Mouse (Mus musculus) CH12.LX (cell line): ENCODE results near the gene Zfp318. TPM values are rescaled to one million over a fixed set of nuclear protein-coding genes. Genes with fewer than 3 reads are reported as not detected.

Experiments
- DNase-seq: peaks from one replicate; pipeline ENCODE4 v3.0.0-alpha.2; 2013; ENCODE audit errors: extremely low read depth
- H3K27ac ChIP-seq: 2 replicates; pipeline ENCODE4 v1.5.1; 2012; ENCODE audit warnings: low read depth, mild to moderate bottlenecking, control low read depth, moderate library complexity; ENCODE audit not compliant: insufficient read depth
- H3K27me3 ChIP-seq: replicated peaks from 2 replicates; pipeline ENCODE3; 2012; ENCODE audit warnings: inconsistent platforms
- H3K36me3 ChIP-seq, 2 experiments: replicated peaks in 1 of 2; 2 replicates each; pipeline versions ENCODE3 to v1.6.1; 2012; ENCODE audit warnings: inconsistent platforms in 1 of 2, low read length in 1 of 2, mild to moderate bottlenecking in 1 of 2, mixed read lengths in 1 of 2, moderate library complexity in 1 of 2; ENCODE audit not compliant: control insufficient read depth in 1 of 2, insufficient read depth in 1 of 2
- H3K4me1 ChIP-seq, 2 experiments: 2 replicates each; pipeline ENCODE4 v1.6.1; 2012; ENCODE audit warnings: inconsistent platforms in 1 of 2, moderate library complexity in 1 of 2; ENCODE audit not compliant: insufficient read depth in 2 of 2, control insufficient read depth in 1 of 2
- H3K4me2 ChIP-seq: 2 replicates; pipeline ENCODE4 v1.6.1; 2012; ENCODE audit warnings: low read depth, mild to moderate bottlenecking, control low read depth; ENCODE audit not compliant: poor library complexity, insufficient read depth, severe bottlenecking
- H3K4me3 ChIP-seq, 3 experiments: fragments of 150-350 bp in 1 of 3; sonication (generic) in 1 of 3; replicated peaks in 1 of 3; 2 replicates each; pipeline versions ENCODE3 to v1.5.1; 2011 to 2012; ENCODE audit warnings: low read depth in 2 of 3, low read length in 2 of 3, mild to moderate bottlenecking in 2 of 3, moderate library complexity in 2 of 3, control low read depth in 1 of 3, improper control_type of control experiment in 1 of 3, inconsistent platforms in 1 of 3, mixed read lengths in 1 of 3; ENCODE audit not compliant: poor library complexity in 1 of 3
- H3K79me2 ChIP-seq: replicated peaks from 2 replicates; pipeline ENCODE4 v1.6.1; 2012; ENCODE audit warnings: mild to moderate bottlenecking, moderate library complexity; ENCODE audit not compliant: control insufficient read depth, poor library complexity, insufficient read depth, severe bottlenecking; ENCODE audit errors: extremely low read depth
- H3K9ac ChIP-seq: 2 replicates; pipeline ENCODE4 v1.6.1; 2012; ENCODE audit warnings: low read depth, mild to moderate bottlenecking, control low read depth, moderate library complexity; ENCODE audit not compliant: insufficient read depth
- H3K9me3 ChIP-seq: replicated peaks from 2 replicates; pipeline ENCODE3; 2012; ENCODE audit warnings: low read length, inconsistent platforms, mixed read lengths
- BHLHE40 ChIP-seq: IDR thresholded peaks from 2 replicates; pipeline ENCODE4 v1.6.1; 2011; ENCODE audit warnings: mild to moderate bottlenecking, low read depth, low read length, improper control_type of control experiment
- CTCF ChIP-seq, 2 experiments: IDR thresholded peaks in 1 of 2; conservative IDR thresholded peaks in 1 of 2; 2 replicates each; pipeline ENCODE4 v1.5.1; 2011 to 2012; ENCODE audit warnings: low read depth in 2 of 2, low read length in 2 of 2, improper control_type of control experiment in 1 of 2, inconsistent platforms in 1 of 2, mild to moderate bottlenecking in 1 of 2, moderate library complexity in 1 of 2
- ELF1 ChIP-seq: IDR thresholded peaks from 2 replicates; pipeline ENCODE4 v1.6.1; 2014; ENCODE audit warnings: low read depth, mild to moderate bottlenecking, inconsistent platforms, low read length, improper control_type of control experiment
- EP300 ChIP-seq: IDR thresholded peaks from 2 replicates; pipeline ENCODE4 v1.6.1; 2011; ENCODE audit warnings: low read length, improper control_type of control experiment
- ETS1 ChIP-seq: conservative IDR thresholded peaks from 2 replicates; pipeline ENCODE4 v1.6.1; 2012; ENCODE audit warnings: low read depth, mild to moderate bottlenecking, inconsistent platforms, low read length, improper control_type of control experiment, moderate library complexity
- HCFC1 ChIP-seq: IDR thresholded peaks from 2 replicates; pipeline ENCODE4 v1.6.1; 2012; ENCODE audit warnings: low read depth, mild to moderate bottlenecking, inconsistent platforms, low read length, improper control_type of control experiment
- JUND ChIP-seq: conservative IDR thresholded peaks from 2 replicates; pipeline ENCODE4 v1.6.1; 2011; ENCODE audit warnings: low read depth, low read length, improper control_type of control experiment
- MAX ChIP-seq: IDR thresholded peaks from 2 replicates; pipeline ENCODE4 v1.6.1; 2011; ENCODE audit warnings: low read length, improper control_type of control experiment
- MEF2A ChIP-seq: IDR thresholded peaks from 2 replicates; pipeline ENCODE4 v1.6.1; 2014; ENCODE audit warnings: low read depth, mild to moderate bottlenecking, inconsistent platforms, low read length, improper control_type of control experiment, borderline replicate concordance
- MYC ChIP-seq: IDR thresholded peaks from 2 replicates; pipeline ENCODE4 v1.6.1; 2011; ENCODE audit warnings: low read depth, mild to moderate bottlenecking, improper control_type of control experiment, low read length
- NELFE ChIP-seq: IDR thresholded peaks from 2 replicates; pipeline ENCODE4 v1.6.1; 2011; ENCODE audit warnings: low read depth, low read length, improper control_type of control experiment
- PAX5 ChIP-seq: IDR thresholded peaks from 2 replicates; pipeline ENCODE4 v1.6.1; 2012; ENCODE audit warnings: low read length, inconsistent platforms, mixed read lengths
- POLR2A ChIP-seq: IDR thresholded peaks from 2 replicates; pipeline ENCODE4 v1.6.1; 2011; ENCODE audit warnings: low read depth, mild to moderate bottlenecking, improper control_type of control experiment, low read length
- RAD21 ChIP-seq: IDR thresholded peaks from 2 replicates; pipeline ENCODE4 v1.6.1; 2011; ENCODE audit warnings: low read depth, mild to moderate bottlenecking, low read length, improper control_type of control experiment, moderate library complexity
- RCOR1 ChIP-seq: conservative IDR thresholded peaks from 2 replicates; pipeline ENCODE4 v1.6.1; 2012; ENCODE audit warnings: low read depth, mild to moderate bottlenecking, inconsistent platforms, low read length, improper control_type of control experiment
- SIN3A ChIP-seq: IDR thresholded peaks from 2 replicates; pipeline ENCODE4 v1.6.1; 2012; ENCODE audit warnings: low read length, improper control_type of control experiment, inconsistent platforms
- SMC3 ChIP-seq: IDR thresholded peaks from 2 replicates; pipeline ENCODE4 v1.6.1; 2011; ENCODE audit warnings: low read depth, low read length, improper control_type of control experiment
- TCF12 ChIP-seq: IDR thresholded peaks from 2 replicates; pipeline ENCODE4 v1.6.1; 2014; ENCODE audit warnings: low read depth, mild to moderate bottlenecking, inconsistent platforms, low read length, improper control_type of control experiment
- USF1 ChIP-seq: IDR thresholded peaks from 2 replicates; pipeline ENCODE4 v1.6.1; 2014; ENCODE audit warnings: low read depth, mild to moderate bottlenecking, inconsistent platforms, low read length, improper control_type of control experiment
- USF2 ChIP-seq: conservative IDR thresholded peaks from 2 replicates; pipeline ENCODE4 v1.6.1; 2011; ENCODE audit warnings: low read depth, low read length, improper control_type of control experiment
- ZC3H11A ChIP-seq: IDR thresholded peaks from 2 replicates; pipeline ENCODE4 v1.6.1; 2012; ENCODE audit warnings: low read depth, mild to moderate bottlenecking, inconsistent platforms, low read length, improper control_type of control experiment
- ZMIZ1 ChIP-seq: IDR thresholded peaks from 2 replicates; pipeline ENCODE4 v1.6.1; 2012; ENCODE audit warnings: low read depth, mild to moderate bottlenecking, inconsistent platforms, low read length, improper control_type of control experiment
- ZNF384 ChIP-seq: IDR thresholded peaks from 2 replicates; pipeline ENCODE4 v1.6.1; 2012; ENCODE audit warnings: low read depth, low read length, improper control_type of control experiment, inconsistent platforms
- dilution Hi-C: fragments of 300-500 bp; cut with MboI; formaldehyde crosslinking; loops from 2 replicates; pipeline ENCODE4 v1.14.3; 2020; ENCODE audit warnings: low sequenced_read_pairs; ENCODE audit not compliant: extremely low pct_unique_long_range_greater_than_20kb, extremely low pct_ligation_motif_present
- in situ Hi-C: fragments of 300-500 bp; cut with MboI; formaldehyde crosslinking; loops from 3 replicates; pipeline ENCODE4 v1.14.3; 2019; ENCODE audit warnings: low sequenced_read_pairs, low pct_ligation_motif_present, low pct_unique_long_range_greater_than_20kb, mixed read lengths
- polyA plus RNA-seq: library from polyadenylated mRNA; unstranded; fragments of >175 nt; gene quantifications from 2 replicates; pipeline ENCODE4 v1.2.1, GENCODE M21; 2012; ENCODE audit warnings: low read depth; ENCODE audit not compliant: insufficient read length
- total RNA-seq, 2 experiments: library from RNA; depleted of rRNA; stranded (reverse); fragments of 300-350 nt in 1 of 2; fragments of >200 nt in 1 of 2; gene quantifications; 2 replicates each; pipeline ENCODE4 v1.2.3; 2012 to 2014

The Zfp318 gene
- total and polyA plus RNA-seq, 3 experiments, result 1.4 to 5.0 (median 2.9) TPM

- TF ChIP-seq PAX5, result no peak
- TF ChIP-seq SMC3, result peak; percentile 71
- TF ChIP-seq ELF1, result no peak
- TF ChIP-seq BHLHE40, result 0 out of 2 replicates have a peak, but pooled peaks have one; percentile 14
- no peak for TF ChIP-seq MEF2A
- TF ChIP-seq TCF12, result no peak
- no peak for TF ChIP-seq MAX
- peak; percentile 45 to 81; a peak in 3 of 4 replicates for TF ChIP-seq CTCF (conservative IDR thresholded peaks at IDR 0.05 in 1 of 2, IDR thresholded peaks at IDR 0.05 in 1 of 2; ENCODE audit: low read depth in 2 of 2, low read length in 2 of 2)
- TF ChIP-seq RAD21, result peak; percentile 67
- TF ChIP-seq RCOR1, result no peak
- TF ChIP-seq SIN3A, result no peak
- TF ChIP-seq HCFC1, result no peak
- TF ChIP-seq EP300, result no peak
- no peak for TF ChIP-seq ZC3H11A
- peak; percentile 61 for TF ChIP-seq ZNF384
- TF ChIP-seq, all 38 proteins: peak for 5
- H3K4me2 ChIP-seq, result no peak overlapping the region
- no peak overlapping the region for H3K27ac ChIP-seq
- dilution Hi-C loops, result no loop called here
- H3K36me3 ChIP-seq, result no peaks in the 10 kb centered on the region
- H3K4me1 ChIP-seq, result peaks cover 0 to 4% of the 10 kb centered on the region in 2 experiments; a peak in 2 of 4 replicates
- no peaks in the 10 kb centered on the region for H3K9me3 ChIP-seq
- no peak overlapping the region for H3K9ac ChIP-seq
- no peaks in the 10 kb centered on the region for H3K79me2 ChIP-seq
- no peaks in the 10 kb centered on the region for H3K27me3 ChIP-seq
- no peak overlapping the region for H3K4me3 ChIP-seq
- DNase-seq, result peak; percentile 61
- in situ Hi-C loops, result no loop called here
Observed at GRCm38 (mm10) chr17:46371783-46372182, 11.7 kb upstream of the Zfp318 start.

DNA sequence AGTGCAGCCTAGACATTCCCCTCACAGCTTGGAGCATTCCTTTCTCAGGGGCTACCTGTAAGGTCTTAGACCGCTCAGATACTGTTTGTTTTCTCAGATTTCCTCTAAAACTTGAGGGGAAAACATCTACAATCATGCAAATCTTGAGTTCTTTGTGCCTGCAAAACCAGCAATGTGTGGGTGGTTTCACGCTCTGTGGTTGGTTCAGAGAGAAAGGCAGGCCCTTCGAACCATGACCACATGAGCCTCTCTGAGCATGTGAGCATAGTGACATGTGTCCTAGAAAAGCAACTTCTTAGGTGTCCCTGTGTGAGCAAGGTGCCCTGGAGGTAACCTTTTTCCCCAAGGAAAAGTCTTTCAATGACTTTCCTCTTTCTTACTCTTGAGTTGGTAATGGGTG is 5.0 kb upstream of the Zfp318 start:
- no peak overlapping the region for H3K9ac ChIP-seq
- dilution Hi-C loops, result no loop called here
- peak; percentile 55 for DNase-seq
- H3K4me2 ChIP-seq, result no peak overlapping the region
- H3K27ac ChIP-seq, result no peak overlapping the region
- TF ChIP-seq BHLHE40, result peak; percentile 77
- no peak for TF ChIP-seq ZMIZ1
- TF ChIP-seq USF1, result no peak
- no peak for TF ChIP-seq NELFE
- no peak for TF ChIP-seq USF2
- peak; percentile 53; the same call in 1 of the 2 replicates for TF ChIP-seq MYC
- peak; percentile 66; the same call in 1 of the 2 replicates for TF ChIP-seq MAX
- peak; percentile 27 for TF ChIP-seq ETS1
- TF ChIP-seq MEF2A, result no peak
- no peak for TF ChIP-seq ZNF384
- TF ChIP-seq EP300, result no peak
- no peak for TF ChIP-seq POLR2A
- TF ChIP-seq PAX5, result no peak
- no peak for TF ChIP-seq JUND
- H3K4me3 ChIP-seq, result no peak overlapping the region
- in situ Hi-C loops, result no loop called here
- H3K79me2 ChIP-seq, result no peaks in the 10 kb centered on the region
- no peaks in the 10 kb centered on the region for H3K36me3 ChIP-seq
- peaks cover 4 to 20% of the 10 kb centered on the region in 2 experiments; a peak in 3 of 4 replicates for H3K4me1 ChIP-seq
- no peaks in the 10 kb centered on the region for H3K9me3 ChIP-seq
- H3K27me3 ChIP-seq, result no peaks in the 10 kb centered on the region
